Mouse (Mus musculus): ENCODE results near the gene Tmem207. TPM values are rescaled to one million over a fixed set of nuclear protein-coding genes. Genes with fewer than 3 reads are reported as not detected.
"Not testable (repeated sequence)": the region's sequence is repeated elsewhere in the genome, so short reads cannot be mapped to it uniquely, and the experiment has no call there.

Gene Tmem207
- polyA plus RNA-seq, 1 experiment from 2014 or later = not detected

GRCm38 (mm10) chr16:26500738-26501137 lies 25.8 kb downstream of the Tmem207 start:
- no peaks in the 10 kb centered on the region for H3K36me3 ChIP-seq (ENCODE audit: control insufficient read depth, insufficient read depth, low read length)
- 0 out of 2 replicates have a peak, but pooled peaks cover 3% of the 10 kb centered on the region for H3K4me1 ChIP-seq (ENCODE audit: control insufficient read depth, insufficient read depth, low read length)
- no peak overlapping the region for H3K4me3 ChIP-seq (ENCODE audit: low read depth, low read length)
- no peaks in the 10 kb centered on the region for H3K9me3 ChIP-seq (ENCODE audit: control insufficient read depth, low read depth, low read length)
- no peaks in the 10 kb centered on the region for H3K27me3 ChIP-seq (ENCODE audit: control insufficient read depth, insufficient read depth, low read length)
- no peak overlapping the region for H3K9ac ChIP-seq (replicated peaks; ENCODE audit: low read depth, low read length)
- no peak for ATAC-seq (ENCODE audit: insufficient number of reproducible peaks, insufficient read depth, low FRiP score, low read depth)
- H3K27ac ChIP-seq (ENCODE audit: low read length) = no peak overlapping the region
- 75% methylated on average over 3 of the region's 3 CpGs for WGBS
- H3K4me2 ChIP-seq (replicated peaks; ENCODE audit: low read depth, low read length) = no peak overlapping the region

GRCm38 (mm10) chr16:26499705-26500104 lies 26.9 kb downstream of the Tmem207 start:
- not testable (repeated sequence) for H3K27me3 ChIP-seq (ENCODE audit: control insufficient read depth, insufficient read depth, low read length); H3K9me3 ChIP-seq (ENCODE audit: control insufficient read depth, low read depth, low read length); H3K36me3 ChIP-seq (ENCODE audit: control insufficient read depth, insufficient read depth, low read length); H3K4me3 ChIP-seq (ENCODE audit: low read depth, low read length); ATAC-seq (ENCODE audit: insufficient number of reproducible peaks, insufficient read depth, low FRiP score, low read depth); H3K9ac ChIP-seq (replicated peaks; ENCODE audit: low read depth, low read length); H3K27ac ChIP-seq (ENCODE audit: low read length); H3K4me2 ChIP-seq (replicated peaks; ENCODE audit: low read depth, low read length); H3K4me1 ChIP-seq (ENCODE audit: control insufficient read depth, insufficient read depth, low read length)
- 58% methylated on average over 3 of the region's 3 CpGs for WGBS

GRCm38 (mm10) chr16:26495721-26496120 lies 30.8 kb downstream of the Tmem207 start:
- WGBS = 14% methylated on average over 2 of the region's 2 CpGs
- Histone ChIP-seq H3K4me2 (replicated peaks; ENCODE audit: low read depth, low read length) (no peak overlapping the region), H3K9ac (replicated peaks; ENCODE audit: low read depth, low read length) (no peak overlapping the region), H3K27ac (ENCODE audit: low read length) (no peak overlapping the region), H3K9me3 (ENCODE audit: control insufficient read depth, low read depth, low read length) (no peaks in the 10 kb centered on the region), H3K36me3 (ENCODE audit: control insufficient read depth, insufficient read depth, low read length) (no peaks in the 10 kb centered on the region), H3K4me1 (ENCODE audit: control insufficient read depth, insufficient read depth, low read length) (no peaks in the 10 kb centered on the region), H3K27me3 (ENCODE audit: control insufficient read depth, insufficient read depth, low read length) (no peaks in the 10 kb centered on the region), H3K4me3 (ENCODE audit: low read depth, low read length) (no peak overlapping the region)
- no peak for ATAC-seq (ENCODE audit: insufficient number of reproducible peaks, insufficient read depth, low FRiP score, low read depth)

GRCm38 (mm10) chr16:26471254-26471653 lies 55.3 kb downstream of the Tmem207 start:
- WGBS = 82% methylated on average over 4 of the region's 4 CpGs
- H3K9me3 ChIP-seq (ENCODE audit: control insufficient read depth, low read depth, low read length) = no peaks in the 10 kb centered on the region
- H3K4me2 ChIP-seq (replicated peaks; ENCODE audit: low read depth, low read length) = no peak overlapping the region
- no peaks in the 10 kb centered on the region for H3K36me3 ChIP-seq (ENCODE audit: control insufficient read depth, insufficient read depth, low read length)
- no peak for ATAC-seq (ENCODE audit: insufficient number of reproducible peaks, insufficient read depth, low FRiP score, low read depth)
- H3K27me3 ChIP-seq (ENCODE audit: control insufficient read depth, insufficient read depth, low read length) = no peaks in the 10 kb centered on the region
- H3K4me3 ChIP-seq (ENCODE audit: low read depth, low read length) = no peak overlapping the region
- H3K4me1 ChIP-seq (ENCODE audit: control insufficient read depth, insufficient read depth, low read length) = no peaks in the 10 kb centered on the region
- H3K9ac ChIP-seq (replicated peaks; ENCODE audit: low read depth, low read length) = no peak overlapping the region
- H3K27ac ChIP-seq (ENCODE audit: low read length) = no peak overlapping the region

- WGBS = 80% methylated on average over 4 of the region's 4 CpGs
Observed at GRCm38 (mm10) chr16:26466535-26466934, 60.0 kb downstream of the Tmem207 start.

GRCm38 (mm10) chr16:26462835-26463234 lies 63.7 kb downstream of the Tmem207 start, which contains the start of gene Cldn16:
Gene Cldn16, plus strand, starts transcription at chr16:26463135.
- Histone ChIP-seq H3K9me3 (ENCODE audit: control insufficient read depth, low read depth, low read length) (no peaks in the 10 kb centered on the region), H3K4me2 (replicated peaks; ENCODE audit: low read depth, low read length) (no peak within 1 kb of the TSS), H3K4me3 (ENCODE audit: low read depth, low read length) (no peak within 1 kb of the TSS), H3K36me3 (ENCODE audit: control insufficient read depth, insufficient read depth, low read length) (no peaks in the 10 kb centered on the region), H3K4me1 (ENCODE audit: control insufficient read depth, insufficient read depth, low read length) (no peaks in the 10 kb centered on the region), H3K27me3 (ENCODE audit: control insufficient read depth, insufficient read depth, low read length) (no peaks in the 10 kb centered on the region), H3K27ac (ENCODE audit: low read length) (no peak within 1 kb of the TSS), H3K9ac (replicated peaks; ENCODE audit: low read depth, low read length) (no peak within 1 kb of the TSS)
- 69% methylated on average over 7 of the region's 7 CpGs for WGBS
- no peak for ATAC-seq (ENCODE audit: insufficient number of reproducible peaks, insufficient read depth, low FRiP score, low read depth)

More at GRCm38 (mm10) chr16:26466535-26466934, 60.0 kb downstream of the Tmem207 start:
- Histone ChIP-seq H3K27ac (ENCODE audit: low read length) (no peak overlapping the region), H3K27me3 (ENCODE audit: control insufficient read depth, insufficient read depth, low read length) (no peaks in the 10 kb centered on the region), H3K36me3 (ENCODE audit: control insufficient read depth, insufficient read depth, low read length) (no peaks in the 10 kb centered on the region), H3K9me3 (ENCODE audit: control insufficient read depth, low read depth, low read length) (no peaks in the 10 kb centered on the region), H3K4me2 (replicated peaks; ENCODE audit: low read depth, low read length) (no peak overlapping the region), H3K4me1 (ENCODE audit: control insufficient read depth, insufficient read depth, low read length) (no peaks in the 10 kb centered on the region), H3K4me3 (ENCODE audit: low read depth, low read length) (no peak overlapping the region), H3K9ac (replicated peaks; ENCODE audit: low read depth, low read length) (no peak overlapping the region)
- ATAC-seq (ENCODE audit: insufficient number of reproducible peaks, insufficient read depth, low FRiP score, low read depth) = no peak

GRCm38 (mm10) chr16:26456182-26456581 lies 70.4 kb downstream of the Tmem207 start:
- H3K27me3 ChIP-seq (ENCODE audit: control insufficient read depth, insufficient read depth, low read length) = no peaks in the 10 kb centered on the region
- no peaks in the 10 kb centered on the region for H3K36me3 ChIP-seq (ENCODE audit: control insufficient read depth, insufficient read depth, low read length)
- no peaks in the 10 kb centered on the region for H3K9me3 ChIP-seq (ENCODE audit: control insufficient read depth, low read depth, low read length)
- no peak overlapping the region for H3K4me3 ChIP-seq (ENCODE audit: low read depth, low read length)
- no peaks in the 10 kb centered on the region for H3K4me1 ChIP-seq (ENCODE audit: control insufficient read depth, insufficient read depth, low read length)
- H3K9ac ChIP-seq (replicated peaks; ENCODE audit: low read depth, low read length) = no peak overlapping the region
- no peak overlapping the region for H3K27ac ChIP-seq (ENCODE audit: low read length)
- WGBS = 78% methylated on average over 2 of the region's 2 CpGs
- ATAC-seq (ENCODE audit: insufficient number of reproducible peaks, insufficient read depth, low FRiP score, low read depth) = no peak
- H3K4me2 ChIP-seq (replicated peaks; ENCODE audit: low read depth, low read length) = no peak overlapping the region

GRCm38 (mm10) chr16:26454163-26454562 lies 72.4 kb downstream of the Tmem207 start:
- Histone ChIP-seq H3K9me3 (ENCODE audit: control insufficient read depth, low read depth, low read length) (no peaks in the 10 kb centered on the region), H3K4me1 (ENCODE audit: control insufficient read depth, insufficient read depth, low read length) (no peaks in the 10 kb centered on the region), H3K27ac (ENCODE audit: low read length) (no peak overlapping the region), H3K9ac (replicated peaks; ENCODE audit: low read depth, low read length) (no peak overlapping the region), H3K36me3 (ENCODE audit: control insufficient read depth, insufficient read depth, low read length) (no peaks in the 10 kb centered on the region), H3K4me3 (ENCODE audit: low read depth, low read length) (no peak overlapping the region), H3K4me2 (replicated peaks; ENCODE audit: low read depth, low read length) (no peak overlapping the region), H3K27me3 (ENCODE audit: control insufficient read depth, insufficient read depth, low read length) (no peaks in the 10 kb centered on the region)
- ATAC-seq (ENCODE audit: insufficient number of reproducible peaks, insufficient read depth, low FRiP score, low read depth) = no peak
- 46% methylated on average over 3 of the region's 3 CpGs for WGBS

All from stomach, embryonic 14.5 days (tissue).